Mouse (Mus musculus) midbrain, postnatal 0 days (tissue): ENCODE measurements around the gene Cnnm1. TPM values are rescaled to one million over a fixed set of nuclear protein-coding genes. Genes with fewer than 3 reads are reported as not detected.

ENCODE experiments used
- ATAC-seq: fragments of 200-750 bp; cut with Nextera tagmentation; 2 replicates; pipeline ENCODE4 v1.8.0; 2017; ENCODE audit warnings: moderate number of reproducible peaks, mild to moderate bottlenecking, moderate TSS enrichment, moderate library complexity; ENCODE audit not compliant: low FRiP score
- DNase-seq: peaks from one replicate; pipeline ENCODE4 v3.0.0-alpha.2; 2015; ENCODE audit warnings: low spot score
- H3K27ac ChIP-seq: fragments of 300-500 bp; sonication (generic); 2 replicates; pipeline ENCODE4 v1.5.1; 2014; ENCODE audit warnings: low read depth, mild to moderate bottlenecking, low read length, mixed read lengths
- H3K27me3 ChIP-seq: fragments of 300-500 bp; sonication (generic); 2 replicates; pipeline ENCODE4 v1.6.1; 2014; ENCODE audit warnings: low read length, control low read depth, mixed read lengths; ENCODE audit not compliant: insufficient read depth
- H3K36me3 ChIP-seq: fragments of 300-500 bp; sonication (generic); 2 replicates; pipeline ENCODE4 v1.6.1; 2014; ENCODE audit warnings: low read length, control low read depth, mixed read lengths; ENCODE audit not compliant: insufficient read depth
- H3K4me1 ChIP-seq: fragments of 300-500 bp; sonication (generic); 2 replicates; pipeline ENCODE4 v1.6.1; 2014; ENCODE audit warnings: mild to moderate bottlenecking, control low read depth, antibody characterized with exemption, low read length, mixed read lengths; ENCODE audit not compliant: insufficient read depth
- H3K4me2 ChIP-seq: fragments of 300-500 bp; sonication (generic); 2 replicates; pipeline ENCODE4 v1.6.1; 2014; ENCODE audit warnings: low read depth, mild to moderate bottlenecking, low read length, mixed read lengths; ENCODE audit not compliant: poor library complexity, severe bottlenecking
- H3K4me3 ChIP-seq: fragments of 300-500 bp; sonication (generic); 2 replicates; pipeline ENCODE4 v1.5.1; 2014; ENCODE audit warnings: low read depth, mild to moderate bottlenecking, low read length, moderate library complexity
- H3K9ac ChIP-seq: fragments of 300-500 bp; sonication (generic); replicated peaks from 2 replicates; pipeline ENCODE4 v1.6.1; 2014; ENCODE audit warnings: mild to moderate bottlenecking, low read length, moderate library complexity, mixed read lengths; ENCODE audit not compliant: poor library complexity, severe bottlenecking
- H3K9me3 ChIP-seq: fragments of 300-500 bp; sonication (generic); 2 replicates; pipeline ENCODE4 v1.6.1; 2016; ENCODE audit warnings: low read length, control low read depth
- CTCF ChIP-seq: IDR thresholded peaks from 2 replicates; pipeline ENCODE4 v1.5.1; 2016; ENCODE audit warnings: antibody characterized with exemption, mild to moderate bottlenecking
- WGBS: fragments of 180-500 bp; shearing (Covaris S2); extraction: QIAGEN DNeasy Blood & Tissue Kit; methylation state at CpG from one replicate; pipeline ENCODE4 v1.1.7; 2014; 5-methylcytosine and 5-hydroxymethylcytosine counted together
- polyA plus RNA-seq: library from polyadenylated mRNA; unstranded; fragments of >200 nt; fragmentation: Nextera tagmentation; extraction: Ambion mirVana; gene quantifications from 2 replicates; pipeline ENCODE4 v1.2.1, GENCODE M21; 2015
- total RNA-seq: library from RNA; depleted of rRNA; stranded (reverse); fragments of >200 nt; gene quantifications from 2 replicates; pipeline ENCODE4 v1.2.3, GENCODE M21; 2014

The Cnnm1 gene
- total and polyA plus RNA-seq, 2 experiments from 2014 or later, result 3.3 to 7.5 TPM

DNA sequence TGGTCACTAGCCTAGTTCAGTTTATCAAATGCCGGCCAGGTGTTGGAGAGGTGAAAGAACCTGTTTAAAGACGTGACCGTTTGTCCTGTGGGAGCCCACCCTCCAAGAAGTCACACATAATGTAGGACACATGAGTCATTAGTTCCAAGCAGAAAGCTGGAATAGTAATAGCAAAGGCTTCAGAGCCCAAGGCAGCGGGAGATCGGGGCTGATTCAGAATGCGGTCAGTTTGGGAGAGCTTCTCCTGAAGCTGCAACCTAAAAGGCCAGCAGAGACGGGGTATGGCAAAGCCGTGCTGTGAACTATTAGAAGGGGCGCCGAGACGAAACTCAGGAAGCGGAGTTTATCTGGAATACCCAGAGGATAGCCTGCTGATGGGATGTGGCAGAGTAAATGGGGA lies 20.2 kb downstream of the Cnnm1 start:
- H3K36me3 ChIP-seq, result no peaks in the 10 kb centered on the region
- H3K4me1 ChIP-seq, result no peaks in the 10 kb centered on the region
- no peaks in the 10 kb centered on the region for H3K9me3 ChIP-seq
- H3K4me2 ChIP-seq, result no peak overlapping the region
- ATAC-seq, result no peak
- H3K27me3 ChIP-seq, result no peaks in the 10 kb centered on the region
- no peak overlapping the region for H3K4me3 ChIP-seq
- WGBS, result 92% methylated on average over 12 of the region's 12 CpGs
- no peak for TF ChIP-seq CTCF
- no peak for DNase-seq
- H3K9ac ChIP-seq, result no peak overlapping the region
- H3K27ac ChIP-seq, result no peak overlapping the region

DNA sequence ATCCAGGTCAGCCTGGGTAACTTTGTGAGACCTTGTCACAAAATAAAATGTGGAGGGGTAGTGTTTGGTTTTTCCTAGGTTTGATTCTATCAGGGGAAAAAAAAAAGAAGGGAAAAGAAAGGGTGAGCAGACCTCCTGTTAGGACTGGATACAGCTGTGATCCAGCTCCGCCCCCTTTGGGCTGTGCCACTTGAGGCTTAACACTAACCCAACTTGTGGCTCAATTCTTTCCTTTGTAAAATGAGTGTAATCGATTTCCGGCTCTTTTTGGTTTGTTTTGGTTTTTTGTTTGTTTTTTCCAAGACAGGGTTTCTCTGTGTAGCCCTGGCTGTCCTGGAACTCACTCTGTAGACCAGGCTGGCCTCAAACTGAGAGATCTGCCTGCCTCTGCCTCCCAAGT lies 21.9 kb downstream of the Cnnm1 start:
- WGBS, result 85% methylated on average over 3 of the region's 3 CpGs
- ATAC-seq, result no peak

GRCm38 (mm10) chr19:43463546-43464293 lies 23.5 kb downstream of the Cnnm1 start:
- no peak overlapping the region for H3K9ac ChIP-seq
- H3K36me3 ChIP-seq, result peaks cover 8% of the 10 kb centered on the region; the same call in 1 of the 2 replicates
- DNase-seq, result no peak
- H3K27ac ChIP-seq, result no peak overlapping the region
- TF ChIP-seq CTCF, result no peak
- no peaks in the 10 kb centered on the region for H3K4me1 ChIP-seq
- H3K27me3 ChIP-seq, result no peaks in the 10 kb centered on the region
- no peak for ATAC-seq
- no peaks in the 10 kb centered on the region for H3K9me3 ChIP-seq
- 88% methylated on average over 7 of the region's 7 CpGs for WGBS
- no peak overlapping the region for H3K4me2 ChIP-seq
- H3K4me3 ChIP-seq, result no peak overlapping the region

More for the DNA sequence above, 21.9 kb downstream of the Cnnm1 start:
- H3K27ac ChIP-seq, result no peak overlapping the region
- no peak for TF ChIP-seq CTCF
- no peaks in the 10 kb centered on the region for H3K27me3 ChIP-seq
- H3K36me3 ChIP-seq, result no peaks in the 10 kb centered on the region
- DNase-seq, result no peak
- H3K9ac ChIP-seq, result no peak overlapping the region
- H3K4me1 ChIP-seq, result no peaks in the 10 kb centered on the region
- no peaks in the 10 kb centered on the region for H3K9me3 ChIP-seq
- no peak overlapping the region for H3K4me2 ChIP-seq
- H3K4me3 ChIP-seq, result no peak overlapping the region

GRCm38 (mm10) chr19:43464294-43464687 lies 24.1 kb downstream of the Cnnm1 start:
- no peaks in the 10 kb centered on the region for H3K9me3 ChIP-seq
- DNase-seq (no peak), ATAC-seq (no peak)
- H3K27me3 ChIP-seq, result no peaks in the 10 kb centered on the region
- no peak for TF ChIP-seq CTCF
- H3K27ac ChIP-seq, result no peak overlapping the region
- H3K4me3 ChIP-seq, result no peak overlapping the region
- peaks cover 12% of the 10 kb centered on the region for H3K36me3 ChIP-seq
- no peak overlapping the region for H3K9ac ChIP-seq
- no peak overlapping the region for H3K4me2 ChIP-seq
- 84% methylated on average over 3 of the region's 3 CpGs for WGBS
- no peaks in the 10 kb centered on the region for H3K4me1 ChIP-seq

- Histone ChIP-seq H3K4me1 (no peaks in the 10 kb centered on the region), H3K36me3 (peaks cover 19% of the 10 kb centered on the region), H3K9ac (no peak overlapping the region), H3K27me3 (no peaks in the 10 kb centered on the region), H3K27ac (no peak overlapping the region), H3K9me3 (no peaks in the 10 kb centered on the region), H3K4me3 (no peak overlapping the region), H3K4me2 (no peak overlapping the region)
- DNase-seq (no peak), ATAC-seq (no peak)
- TF ChIP-seq CTCF, result no peak
- WGBS, result 93% methylated on average over 11 of the region's 11 CpGs
Measured at GRCm38 (mm10) chr19:43465076-43465475, 24.8 kb downstream of the Cnnm1 start.

GRCm38 (mm10) chr19:43465601-43466255 lies 25.5 kb downstream of the Cnnm1 start:
- H3K9ac ChIP-seq, result no peak overlapping the region
- ATAC-seq, result no peak
- WGBS, result 89% methylated on average over 14 of the region's 14 CpGs
- no peaks in the 10 kb centered on the region for H3K27me3 ChIP-seq
- H3K4me1 ChIP-seq, result no peaks in the 10 kb centered on the region
- TF ChIP-seq CTCF, result no peak
- H3K36me3 ChIP-seq, result peaks cover 21% of the 10 kb centered on the region
- DNase-seq, result no peak
- no peak overlapping the region for H3K4me3 ChIP-seq
- H3K9me3 ChIP-seq, result no peaks in the 10 kb centered on the region
- H3K27ac ChIP-seq, result no peak overlapping the region
- no peak overlapping the region for H3K4me2 ChIP-seq
